Mouse (Mus musculus) neural tube, embryonic 12.5 days (tissue): ENCODE measurements around the gene Cckar. TPM values are rescaled to one million over a fixed set of nuclear protein-coding genes. Genes with fewer than 3 reads are reported as not detected.

Experiments used
- ATAC-seq: fragments of 200-750 bp; cut with Nextera tagmentation; 2 replicates; pipeline ENCODE4 v1.8.0; 2017; ENCODE audit warnings: low read depth, mild to moderate bottlenecking, moderate TSS enrichment, moderate library complexity; ENCODE audit not compliant: low FRiP score
- H3K27ac ChIP-seq: fragments of 300-500 bp; sonication (generic); 2 replicates; pipeline ENCODE4 v1.5.1; 2016
- H3K27me3 ChIP-seq: fragments of 300-500 bp; sonication (generic); replicated peaks from 2 replicates; pipeline ENCODE4 v1.6.1; 2016; ENCODE audit warnings: mild to moderate bottlenecking
- H3K36me3 ChIP-seq: fragments of 300-500 bp; sonication (generic); 2 replicates; pipeline ENCODE4 v1.6.1; 2016; ENCODE audit warnings: mild to moderate bottlenecking
- H3K4me1 ChIP-seq: fragments of 300-500 bp; sonication (generic); 2 replicates; pipeline ENCODE4 v1.6.1; 2016
- H3K4me2 ChIP-seq: fragments of 300-500 bp; sonication (generic); replicated peaks from 2 replicates; pipeline ENCODE4 v1.6.1; 2016; ENCODE audit warnings: mild to moderate bottlenecking
- H3K4me3 ChIP-seq: fragments of 300-500 bp; sonication (generic); 2 replicates; pipeline ENCODE4 v1.5.1; 2016
- H3K9ac ChIP-seq: fragments of 300-500 bp; sonication (generic); 2 replicates; pipeline ENCODE4 v1.6.1; 2016; ENCODE audit warnings: mild to moderate bottlenecking
- H3K9me3 ChIP-seq: fragments of 300-500 bp; sonication (generic); 2 replicates; pipeline ENCODE4 v1.6.1; 2016; ENCODE audit warnings: mild to moderate bottlenecking
- WGBS: fragments of 180-500 bp; shearing (Covaris S2); methylation state at CpG from one replicate; pipeline ENCODE4 v1.1.7; 2016; 5-methylcytosine and 5-hydroxymethylcytosine counted together
- polyA plus RNA-seq: library from polyadenylated mRNA; unstranded; fragments of >200 nt; fragmentation: Nextera tagmentation; extraction: Ambion mirVana; gene quantifications from 2 replicates; pipeline ENCODE4 v1.2.1, GENCODE M21; 2016

The Cckar gene
- polyA plus RNA-seq: 1.3 and 2.2 TPM in 2 replicates

DNA sequence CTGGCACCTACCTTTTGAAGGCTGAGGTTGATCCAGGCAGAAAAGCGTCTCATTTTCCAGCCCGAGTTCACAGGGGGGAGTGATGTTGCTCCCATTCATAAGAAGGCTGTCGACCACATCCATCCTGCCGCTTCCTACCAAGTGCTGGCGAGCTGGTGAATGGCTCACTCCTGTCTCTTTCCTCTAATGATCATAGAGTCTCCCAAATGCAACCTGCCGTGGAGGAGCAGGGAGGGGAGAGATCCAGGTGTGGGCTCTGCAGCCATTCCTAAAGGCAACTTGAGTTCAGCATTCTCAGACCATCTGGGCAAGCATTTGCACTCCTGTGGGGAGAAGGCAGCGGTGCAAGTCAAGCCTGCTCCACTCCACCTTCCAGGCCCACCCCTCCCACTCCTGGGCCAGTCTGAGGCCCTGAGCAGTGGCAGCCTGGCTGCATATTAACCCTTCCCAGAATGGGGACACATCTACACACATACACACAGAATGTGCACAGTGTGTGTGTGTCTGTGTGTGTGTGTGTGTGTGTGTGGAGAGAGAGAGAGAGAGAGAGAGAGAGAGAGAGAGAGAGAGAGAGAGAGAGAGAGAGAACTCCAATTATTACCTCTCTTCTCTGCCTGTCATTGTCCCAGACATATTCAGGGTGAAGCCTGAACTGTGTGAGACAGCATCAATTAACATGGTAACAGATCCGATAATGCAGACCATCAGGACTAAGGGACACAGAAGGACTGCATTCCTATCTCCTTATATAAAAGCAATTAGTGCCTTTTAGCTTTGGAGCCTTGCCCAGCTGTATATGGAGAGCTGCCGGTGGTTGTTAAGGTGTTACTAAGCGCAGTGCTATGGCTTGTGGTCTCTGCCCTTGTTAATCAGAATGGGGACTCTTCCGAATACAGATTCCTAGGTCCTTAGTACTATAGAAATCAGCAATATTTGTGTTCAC lies at the start of gene Cckar:
Gene Cckar, minus strand, starts transcription at position 471 of the 943 bp plus-strand sequence.
- H3K9ac ChIP-seq: no peak within 1 kb of the TSS
- no peaks in the 10 kb centered on the region for H3K9me3 ChIP-seq
- peaks cover 21% of the 10 kb centered on the region for H3K4me1 ChIP-seq
- no peaks in the 10 kb centered on the region for H3K36me3 ChIP-seq
- no peak within 1 kb of the TSS for H3K4me3 ChIP-seq
- H3K4me2 ChIP-seq: peak within 1 kb of the TSS; percentile 9; the same call in 1 of the 2 replicates
- no peaks in the 10 kb centered on the region for H3K27me3 ChIP-seq
- WGBS: 41% methylated on average over 11 of the region's 11 CpGs
- peak; percentile 84 for ATAC-seq
- H3K27ac ChIP-seq: peak within 1 kb of the TSS; percentile 32; the same call in 1 of the 2 replicates

GRCm38 (mm10) chr5:53744061-53744460 lies 36.6 kb upstream of the Cckar start:
- WGBS: 77% methylated on average over 2 of the region's 2 CpGs

DNA sequence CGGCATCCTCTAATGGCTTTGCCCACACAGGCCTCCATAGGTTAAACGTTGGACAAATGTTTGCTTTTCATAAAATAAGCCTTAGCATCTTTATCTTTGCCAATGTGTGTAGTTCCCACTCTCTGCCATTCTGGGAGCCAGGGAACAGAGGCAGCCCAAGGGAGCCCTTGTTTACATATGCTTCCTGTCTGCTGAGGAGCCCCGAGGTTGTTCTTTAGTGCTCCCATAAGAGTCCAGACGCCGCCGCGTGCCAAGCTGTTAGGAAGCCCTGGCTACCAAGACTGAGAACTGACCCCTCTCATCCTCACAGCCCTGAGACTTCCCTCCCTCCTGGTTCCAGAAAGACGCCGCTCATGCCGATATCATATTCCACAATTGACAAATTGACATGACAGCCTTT lies 25.4 kb upstream of the Cckar start:
- H3K4me2 ChIP-seq: no peak overlapping the region
- ATAC-seq: no peak
- no peak overlapping the region for H3K27ac ChIP-seq
- no peak overlapping the region for H3K9ac ChIP-seq
- H3K27me3 ChIP-seq: no peaks in the 10 kb centered on the region
- H3K4me3 ChIP-seq: no peak overlapping the region
- WGBS: 75% methylated on average over 10 of the region's 10 CpGs
- no peaks in the 10 kb centered on the region for H3K9me3 ChIP-seq
- no peaks in the 10 kb centered on the region for H3K4me1 ChIP-seq
- H3K36me3 ChIP-seq: no peaks in the 10 kb centered on the region

More at GRCm38 (mm10) chr5:53744061-53744460, 36.6 kb upstream of the Cckar start:
- Histone ChIP-seq H3K4me3 (no peak overlapping the region), H3K9me3 (no peaks in the 10 kb centered on the region), H3K4me1 (no peaks in the 10 kb centered on the region), H3K9ac (no peak overlapping the region), H3K27me3 (no peaks in the 10 kb centered on the region), H3K36me3 (no peaks in the 10 kb centered on the region), H3K27ac (no peak overlapping the region), H3K4me2 (no peak overlapping the region)
- ATAC-seq: no peak

DNA sequence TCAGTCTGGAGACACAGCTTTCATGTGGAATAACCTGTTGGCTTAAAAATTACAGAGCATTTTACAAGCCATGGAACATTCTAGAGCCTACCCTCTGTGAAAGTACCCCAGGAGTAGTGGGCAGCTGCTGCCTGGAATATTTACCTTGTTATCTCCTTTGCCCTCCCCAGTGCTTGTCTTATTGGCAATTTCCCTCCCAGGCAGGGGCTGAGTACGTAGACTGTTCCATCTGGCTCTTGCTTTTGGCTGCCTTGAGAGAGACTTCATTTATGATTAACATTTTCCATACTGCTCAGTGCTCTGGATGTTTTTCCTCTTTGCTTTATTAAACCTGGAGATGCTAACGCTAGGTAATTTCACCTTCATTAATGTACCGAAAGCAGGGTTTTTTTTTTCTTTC lies 20.1 kb upstream of the Cckar start:
- Histone ChIP-seq H3K36me3 (no peaks in the 10 kb centered on the region), H3K27ac (no peak overlapping the region), H3K4me1 (no peaks in the 10 kb centered on the region), H3K27me3 (no peaks in the 10 kb centered on the region), H3K9me3 (no peaks in the 10 kb centered on the region), H3K4me3 (no peak overlapping the region), H3K4me2 (no peak overlapping the region), H3K9ac (no peak overlapping the region)
- WGBS: 85% methylated on average over 3 of the region's 3 CpGs
- no peak for ATAC-seq

GRCm38 (mm10) chr5:53726011-53726410 lies 18.5 kb upstream of the Cckar start:
- no peak for ATAC-seq
- Histone ChIP-seq H3K4me3 (no peak overlapping the region), H3K27me3 (no peaks in the 10 kb centered on the region), H3K9me3 (no peaks in the 10 kb centered on the region), H3K9ac (no peak overlapping the region), H3K4me2 (no peak overlapping the region), H3K27ac (no peak overlapping the region), H3K4me1 (no peaks in the 10 kb centered on the region), H3K36me3 (no peaks in the 10 kb centered on the region)
- 93% methylated on average over 5 of the region's 5 CpGs for WGBS

GRCm38 (mm10) chr5:53716462-53716861 lies 9.0 kb upstream of the Cckar start:
- Histone ChIP-seq H3K36me3 (no peaks in the 10 kb centered on the region), H3K9me3 (no peaks in the 10 kb centered on the region), H3K4me1 (no peaks in the 10 kb centered on the region), H3K4me2 (no peak overlapping the region), H3K27me3 (no peaks in the 10 kb centered on the region), H3K9ac (no peak overlapping the region), H3K4me3 (no peak overlapping the region), H3K27ac (no peak overlapping the region)
- no peak for ATAC-seq
- WGBS: 77% methylated on average over 5 of the region's 5 CpGs

GRCm38 (mm10) chr5:53711277-53711676 lies 3.8 kb upstream of the Cckar start:
- Histone ChIP-seq H3K4me2 (no peak overlapping the region), H3K9ac (no peak overlapping the region), H3K4me1 (peaks cover 16% of the 10 kb centered on the region), H3K9me3 (no peaks in the 10 kb centered on the region), H3K27ac (no peak overlapping the region), H3K4me3 (no peak overlapping the region), H3K36me3 (no peaks in the 10 kb centered on the region), H3K27me3 (no peaks in the 10 kb centered on the region)
- 51% methylated on average over 9 of the region's 9 CpGs for WGBS
- ATAC-seq: no peak

- no peaks in the 10 kb centered on the region for H3K36me3 ChIP-seq
- H3K4me2 ChIP-seq: no peak overlapping the region
- no peaks in the 10 kb centered on the region for H3K27me3 ChIP-seq
- ATAC-seq: peak; percentile 22; the same call in 1 of the 2 replicates
- H3K9ac ChIP-seq: no peak overlapping the region
- no peak overlapping the region for H3K4me3 ChIP-seq
- H3K4me1 ChIP-seq: peaks cover 21% of the 10 kb centered on the region
- WGBS: 26% methylated on average over 4 of the region's 4 CpGs
- no peak overlapping the region for H3K27ac ChIP-seq
- no peaks in the 10 kb centered on the region for H3K9me3 ChIP-seq
Observed at GRCm38 (mm10) chr5:53708191-53708590, 686 bp upstream of the Cckar start.

DNA sequence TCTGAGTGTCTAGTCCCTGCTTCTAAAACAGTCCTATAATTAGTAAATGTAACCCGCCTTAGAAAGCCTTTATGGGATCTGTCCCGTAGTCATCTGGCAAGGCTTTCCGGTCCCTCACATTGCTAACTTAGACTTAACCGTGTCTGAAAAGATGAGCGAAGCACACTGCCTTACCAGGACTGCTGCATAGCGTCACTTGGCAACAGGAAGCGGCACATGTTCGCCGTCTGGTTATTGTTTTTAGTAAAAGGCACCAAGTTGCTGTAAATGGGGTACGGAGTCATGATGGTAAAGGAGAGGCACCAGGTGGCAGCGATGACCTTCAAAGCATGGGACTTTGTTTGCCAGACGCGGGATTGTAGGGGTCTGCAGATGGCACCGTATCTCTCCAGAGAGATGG lies 4.8 kb downstream of the Cckar start:
- Histone ChIP-seq H3K9ac (no peak overlapping the region), H3K36me3 (no peaks in the 10 kb centered on the region), H3K9me3 (no peaks in the 10 kb centered on the region), H3K4me3 (no peak overlapping the region), H3K4me1 (peaks cover 18% of the 10 kb centered on the region), H3K4me2 (no peak overlapping the region), H3K27ac (no peak overlapping the region), H3K27me3 (no peaks in the 10 kb centered on the region)
- 88% methylated on average over 14 of the region's 14 CpGs for WGBS
- ATAC-seq: no peak

GRCm38 (mm10) chr5:53697794-53698193 lies 9.7 kb downstream of the Cckar start:
- 79% methylated on average over 9 of the region's 9 CpGs for WGBS
- Histone ChIP-seq H3K4me2 (no peak overlapping the region), H3K4me1 (no peaks in the 10 kb centered on the region), H3K36me3 (no peaks in the 10 kb centered on the region), H3K9ac (no peak overlapping the region), H3K27ac (no peak overlapping the region), H3K4me3 (no peak overlapping the region), H3K9me3 (no peaks in the 10 kb centered on the region; the same call in 1 of the 2 replicates), H3K27me3 (no peaks in the 10 kb centered on the region)
- no peak for ATAC-seq

DNA sequence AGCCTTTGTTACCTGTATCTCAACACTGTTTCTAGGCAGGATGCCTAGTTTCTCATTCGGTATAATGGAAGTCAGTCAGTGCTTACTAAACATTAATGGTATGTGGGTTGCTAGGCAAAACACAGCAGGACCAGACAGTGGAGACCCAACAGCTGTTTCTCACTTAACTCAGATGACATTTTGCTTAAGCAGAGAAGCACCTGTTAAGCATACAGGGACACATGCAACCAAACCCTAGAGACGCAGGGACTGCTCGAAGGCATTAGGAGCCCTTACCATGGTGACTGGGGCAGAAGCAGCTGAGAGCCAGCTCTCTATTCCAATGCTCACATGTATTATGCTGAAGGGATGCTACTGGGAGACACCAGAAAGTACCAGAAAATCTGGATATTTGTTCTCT lies 10.8 kb downstream of the Cckar start:
- ATAC-seq: no peak
- Histone ChIP-seq H3K27ac (no peak overlapping the region), H3K9me3 (no peaks in the 10 kb centered on the region; the same call in 1 of the 2 replicates), H3K4me3 (no peak overlapping the region), H3K4me2 (no peak overlapping the region), H3K9ac (no peak overlapping the region), H3K36me3 (no peaks in the 10 kb centered on the region), H3K27me3 (no peaks in the 10 kb centered on the region), H3K4me1 (no peaks in the 10 kb centered on the region)
- 86% methylated on average over 3 of the region's 3 CpGs for WGBS

DNA sequence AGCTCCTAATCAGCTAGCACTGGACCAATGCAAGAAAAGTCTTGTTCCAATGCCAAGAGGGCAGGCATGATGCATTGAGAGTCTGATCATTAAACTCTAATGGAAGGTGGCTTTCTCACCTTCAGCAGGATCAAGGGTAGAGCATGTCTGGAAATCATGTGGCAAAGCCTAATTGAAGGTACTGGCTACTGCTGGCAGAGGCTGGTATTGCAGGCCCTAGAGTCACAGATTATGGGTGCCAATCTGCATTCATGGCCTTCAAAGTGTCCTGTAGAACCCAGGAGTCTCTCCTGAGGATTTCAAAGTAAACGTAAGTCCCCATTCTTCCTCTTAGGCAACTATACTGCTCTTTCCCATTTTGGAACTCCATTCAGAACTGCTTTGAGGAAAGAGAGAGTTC lies 14.8 kb downstream of the Cckar start:
- Histone ChIP-seq H3K9ac (no peak overlapping the region), H3K36me3 (no peaks in the 10 kb centered on the region), H3K4me3 (no peak overlapping the region), H3K27ac (no peak overlapping the region), H3K4me1 (no peaks in the 10 kb centered on the region), H3K9me3 (no peaks in the 10 kb centered on the region; the same call in 1 of the 2 replicates), H3K27me3 (no peaks in the 10 kb centered on the region), H3K4me2 (no peak overlapping the region)
- WGBS: 95% methylated on average over 1 of the region's 1 CpGs
- no peak for ATAC-seq
